Mouse (Mus musculus) cortical plate, adult 2 months (tissue): ENCODE results near the gene Gm4869.

Source experiments
- CTCF ChIP-seq: fragments of 200-500 bp; IDR thresholded peaks from 2 replicates; pipeline ENCODE4 v1.5.1; 2011; ENCODE audit warnings: mild to moderate bottlenecking, control low read depth, low read length; ENCODE audit not compliant: insufficient read depth; ENCODE audit errors: extremely low read depth
- POLR2A ChIP-seq: fragments of 200-500 bp; IDR thresholded peaks from 2 replicates; pipeline ENCODE4 v1.6.1; 2011; ENCODE audit warnings: mild to moderate bottlenecking, low read length, control low read depth; ENCODE audit not compliant: insufficient read depth; ENCODE audit errors: extremely low read depth

DNA sequence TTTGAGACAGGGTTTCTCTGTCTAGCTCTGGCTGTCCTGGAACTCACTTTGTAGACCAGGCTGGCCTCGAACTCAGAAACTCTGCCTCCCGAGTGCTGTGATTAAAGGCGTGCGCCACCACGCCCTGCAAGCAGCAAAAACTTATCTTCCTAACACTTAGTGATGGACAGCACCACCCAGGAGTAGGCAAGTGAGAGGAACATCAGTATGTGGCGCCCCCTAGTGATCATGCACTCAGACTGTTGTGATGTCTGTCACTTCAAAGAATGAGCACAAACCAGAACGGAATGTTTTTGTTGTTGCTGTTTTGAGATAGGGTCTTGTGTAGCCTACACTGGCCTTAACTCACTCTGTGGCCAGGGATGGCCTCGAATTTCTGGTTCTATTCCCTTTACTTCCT lies 34.1 kb upstream of the Gm4869 start:
- TF ChIP-seq POLR2A (no peak), CTCF (peak; percentile 68)
